Mouse (Mus musculus): ENCODE measurements around the gene Poldip2. TPM values are rescaled to one million over a fixed set of nuclear protein-coding genes. Genes with fewer than 3 reads are reported as not detected.

The Poldip2 gene
- polyA plus RNA-seq (2014; fragmentation: Illumina TruSeq; extraction: RNeasy Lipid Tissue Mini Kit (QIAGEN cat#74804); ENCODE audit: low read depth, low replicate concordance) = 17.7 TPM

GRCm38 (mm10) chr11:78512025-78512957 is at the start of gene Poldip2, which contains the start of gene Tmem199:
Poldip2 (plus strand) TSS chr11:78512193.
Tmem199 (minus strand) TSS chr11:78512172.

GRCm38 (mm10) chr11:78465568-78466180 is 46.3 kb upstream of the Poldip2 start, which contains the start of gene Slc46a1:
Slc46a1 (plus strand) TSS chr11:78465697.

GRCm38 (mm10) chr11:78497544-78498522 is 14.2 kb upstream of the Poldip2 start, which contains the start of gene Sarm1:
Sarm1 (minus strand) TSS chr11:78497754.

GRCm38 (mm10) chr11:78499004-78499403 is 13.0 kb upstream of the Poldip2 start, which contains the start of gene Vtn:
Vtn (plus strand) TSS chr11:78499091.

GRCm38 (mm10) chr11:78502909-78503650 is 8.9 kb upstream of the Poldip2 start, which contains the start of gene Sebox:
Sebox (plus strand) TSS chr11:78503447.

GRCm38 (mm10) chr11:78536080-78536689 is 24.2 kb downstream of the Poldip2 start, which contains the start of the genes Tnfaip1 and Ift20:
Tnfaip1 (minus strand) TSS chr11:78536332.
Ift20 (plus strand) TSS chr11:78536361.

GRCm38 (mm10) chr11:78550168-78551058 is 38.4 kb downstream of the Poldip2 start, which contains the start of gene Tmem97:
Tmem97 (minus strand) TSS chr11:78550777.

Other genes starting within 250 kb of the Poldip2 start
- 0.20 TPM for gene BC030499, start 221.4 kb upstream of the Poldip2 start, polyA plus RNA-seq (2014; fragmentation: Illumina TruSeq; extraction: RNeasy Lipid Tissue Mini Kit (QIAGEN cat#74804); ENCODE audit: low read depth, low replicate concordance)
- gene Spag5, start 210.7 kb upstream of the Poldip2 start, polyA plus RNA-seq (2014; fragmentation: Illumina TruSeq; extraction: RNeasy Lipid Tissue Mini Kit (QIAGEN cat#74804); ENCODE audit: low read depth, low replicate concordance) = 5.3 TPM
- 13.5 TPM for gene Aldoc, start 189.2 kb upstream of the Poldip2 start, polyA plus RNA-seq (2014; fragmentation: Illumina TruSeq; extraction: RNeasy Lipid Tissue Mini Kit (QIAGEN cat#74804); ENCODE audit: low read depth, low replicate concordance)
- gene Pigs, start 183.8 kb upstream of the Poldip2 start, polyA plus RNA-seq (2014; fragmentation: Illumina TruSeq; extraction: RNeasy Lipid Tissue Mini Kit (QIAGEN cat#74804); ENCODE audit: low read depth, low replicate concordance) = 2.7 TPM
- 0.49 TPM for gene Unc119, start 168.7 kb upstream of the Poldip2 start, polyA plus RNA-seq (2014; fragmentation: Illumina TruSeq; extraction: RNeasy Lipid Tissue Mini Kit (QIAGEN cat#74804); ENCODE audit: low read depth, low replicate concordance)
- not detected for gene Foxn1, start 125.6 kb upstream of the Poldip2 start, polyA plus RNA-seq (2014; fragmentation: Illumina TruSeq; extraction: RNeasy Lipid Tissue Mini Kit (QIAGEN cat#74804); ENCODE audit: low read depth, low replicate concordance)
- gene Slc13a2, start 90.0 kb upstream of the Poldip2 start, polyA plus RNA-seq (2014; fragmentation: Illumina TruSeq; extraction: RNeasy Lipid Tissue Mini Kit (QIAGEN cat#74804); ENCODE audit: low read depth, low replicate concordance) = 7.2 TPM
- 1.6 TPM for gene Slc46a1, start 46.5 kb upstream of the Poldip2 start, polyA plus RNA-seq (2014; fragmentation: Illumina TruSeq; extraction: RNeasy Lipid Tissue Mini Kit (QIAGEN cat#74804); ENCODE audit: low read depth, low replicate concordance)
- gene Sarm1, start 14.4 kb upstream of the Poldip2 start, polyA plus RNA-seq (2014; fragmentation: Illumina TruSeq; extraction: RNeasy Lipid Tissue Mini Kit (QIAGEN cat#74804); ENCODE audit: low read depth, low replicate concordance) = not detected
- not detected for gene Vtn, start 13.1 kb upstream of the Poldip2 start, polyA plus RNA-seq (2014; fragmentation: Illumina TruSeq; extraction: RNeasy Lipid Tissue Mini Kit (QIAGEN cat#74804); ENCODE audit: low read depth, low replicate concordance)
- not detected for gene Sebox, start 8.7 kb upstream of the Poldip2 start, polyA plus RNA-seq (2014; fragmentation: Illumina TruSeq; extraction: RNeasy Lipid Tissue Mini Kit (QIAGEN cat#74804); ENCODE audit: low read depth, low replicate concordance)
- gene Tmem199, start within 50 bp of the Poldip2 start, polyA plus RNA-seq (2014; fragmentation: Illumina TruSeq; extraction: RNeasy Lipid Tissue Mini Kit (QIAGEN cat#74804); ENCODE audit: low read depth, low replicate concordance) = 28.8 TPM
- 25.3 TPM for gene Tnfaip1, start 24.1 kb downstream of the Poldip2 start, polyA plus RNA-seq (2014; fragmentation: Illumina TruSeq; extraction: RNeasy Lipid Tissue Mini Kit (QIAGEN cat#74804); ENCODE audit: low read depth, low replicate concordance)
- 26.0 TPM for gene Ift20, start 24.2 kb downstream of the Poldip2 start, polyA plus RNA-seq (2014; fragmentation: Illumina TruSeq; extraction: RNeasy Lipid Tissue Mini Kit (QIAGEN cat#74804); ENCODE audit: low read depth, low replicate concordance)
- 19.0 TPM for gene Tmem97, start 38.6 kb downstream of the Poldip2 start, polyA plus RNA-seq (2014; fragmentation: Illumina TruSeq; extraction: RNeasy Lipid Tissue Mini Kit (QIAGEN cat#74804); ENCODE audit: low read depth, low replicate concordance)
- 46.2 TPM for gene Nlk, start 185.2 kb downstream of the Poldip2 start, polyA plus RNA-seq (2014; fragmentation: Illumina TruSeq; extraction: RNeasy Lipid Tissue Mini Kit (QIAGEN cat#74804); ENCODE audit: low read depth, low replicate concordance)
- 5.9 TPM for gene Ccnq, start 239.5 kb downstream of the Poldip2 start, polyA plus RNA-seq (2014; fragmentation: Illumina TruSeq; extraction: RNeasy Lipid Tissue Mini Kit (QIAGEN cat#74804); ENCODE audit: low read depth, low replicate concordance)

Data from kidney, adult 10 weeks (tissue).